Mouse (Mus musculus) hindbrain, embryonic 12.5 days (tissue): Measurements from ENCODE around the gene Lsm7. TPM values are rescaled to one million over a fixed set of nuclear protein-coding genes. Genes with fewer than 3 reads are reported as not detected.

ENCODE experiments used
- ATAC-seq: fragments of 200-750 bp; cut with Nextera tagmentation; 2 replicates; pipeline ENCODE4 v1.8.0; 2017; ENCODE audit warnings: moderate TSS enrichment; ENCODE audit not compliant: low FRiP score
- H3K27ac ChIP-seq: fragments of 300-500 bp; sonication (generic); 2 replicates; pipeline ENCODE4 v1.5.1; 2016; ENCODE audit warnings: mild to moderate bottlenecking
- H3K27me3 ChIP-seq: fragments of 300-500 bp; sonication (generic); 2 replicates; pipeline ENCODE4 v1.6.1; 2016; ENCODE audit warnings: mild to moderate bottlenecking
- H3K36me3 ChIP-seq: fragments of 300-500 bp; sonication (generic); 2 replicates; pipeline ENCODE4 v1.6.1; 2016; ENCODE audit warnings: mild to moderate bottlenecking
- H3K4me1 ChIP-seq: fragments of 300-500 bp; sonication (generic); 2 replicates; pipeline ENCODE4 v1.6.1; 2016
- H3K4me2 ChIP-seq: fragments of 300-500 bp; sonication (generic); replicated peaks from 2 replicates; pipeline ENCODE4 v1.6.1; 2016; ENCODE audit warnings: mild to moderate bottlenecking
- H3K4me3 ChIP-seq: fragments of 300-500 bp; sonication (generic); 2 replicates; pipeline ENCODE4 v1.5.1; 2016; ENCODE audit warnings: mild to moderate bottlenecking
- H3K9ac ChIP-seq: fragments of 300-500 bp; sonication (generic); 2 replicates; pipeline ENCODE4 v1.6.1; 2016; ENCODE audit warnings: mild to moderate bottlenecking, moderate library complexity
- H3K9me3 ChIP-seq: fragments of 300-500 bp; sonication (generic); replicated peaks from 2 replicates; pipeline ENCODE4 v1.6.1; 2016; ENCODE audit warnings: mild to moderate bottlenecking
- WGBS: fragments of 180-500 bp; shearing (Covaris S2); methylation state at CpG from one replicate; pipeline ENCODE4 v1.1.7; 2016; 5-methylcytosine and 5-hydroxymethylcytosine counted together
- polyA plus RNA-seq: library from polyadenylated mRNA; unstranded; fragments of >200 nt; fragmentation: Nextera tagmentation; extraction: Ambion mirVana; gene quantifications from 2 replicates; pipeline ENCODE4 v1.2.1, GENCODE M21; 2016

Lsm7 gene
- polyA plus RNA-seq, 1 experiment from 2014 or later: 250 TPM

GRCm38 (mm10) chr10:80843931-80844547 is 11.0 kb downstream of the Lsm7 start, which contains the start of gene Lingo3:
Gene Lingo3, minus strand, starts transcription at chr10:80844039.
- no peak within 1 kb of the TSS for H3K27ac ChIP-seq
- no peaks in the 10 kb centered on the region for H3K9me3 ChIP-seq
- WGBS: 4% methylated on average over 51 of the region's 51 CpGs
- H3K27me3 ChIP-seq: peaks cover 54% of the 10 kb centered on the region
- no peak for ATAC-seq
- peak within 1 kb of the TSS; percentile 44 for H3K4me3 ChIP-seq
- no peaks in the 10 kb centered on the region for H3K36me3 ChIP-seq
- peak within 1 kb of the TSS; percentile 66 for H3K9ac ChIP-seq
- H3K4me2 ChIP-seq: peak within 1 kb of the TSS; percentile 79
- peaks cover 13% of the 10 kb centered on the region for H3K4me1 ChIP-seq

- H3K9ac ChIP-seq: peak overlapping the region; percentile 66
- no peak for ATAC-seq
- WGBS: 9% methylated on average over 32 of the region's 32 CpGs
- H3K4me1 ChIP-seq: peaks cover 13% of the 10 kb centered on the region
- no peaks in the 10 kb centered on the region for H3K36me3 ChIP-seq
- H3K27ac ChIP-seq: no peak overlapping the region
- H3K4me3 ChIP-seq: peak overlapping the region; percentile 44
- peaks cover 54% of the 10 kb centered on the region for H3K27me3 ChIP-seq
- H3K9me3 ChIP-seq: no peaks in the 10 kb centered on the region
- peak overlapping the region; percentile 79 for H3K4me2 ChIP-seq
These were observed 11.7 kb downstream of the Lsm7 start for GRCm38 (mm10) chr10:80843087-80843930.

GRCm38 (mm10) chr10:80842334-80842733 is 12.7 kb downstream of the Lsm7 start:
- Histone ChIP-seq H3K36me3 (no peaks in the 10 kb centered on the region), H3K4me3 (no peak overlapping the region), H3K9ac (no peak overlapping the region), H3K4me2 (no peak overlapping the region), H3K4me1 (peaks cover 13% of the 10 kb centered on the region), H3K9me3 (no peaks in the 10 kb centered on the region), H3K27me3 (peaks cover 56% of the 10 kb centered on the region), H3K27ac (no peak overlapping the region)
- 80% methylated on average over 15 of the region's 15 CpGs for WGBS
- no peak for ATAC-seq

GRCm38 (mm10) chr10:80841685-80842084 is 13.3 kb downstream of the Lsm7 start:
- H3K27ac ChIP-seq: no peak overlapping the region
- H3K27me3 ChIP-seq: peaks cover 63% of the 10 kb centered on the region
- no peaks in the 10 kb centered on the region for H3K9me3 ChIP-seq
- H3K9ac ChIP-seq: no peak overlapping the region
- WGBS: 87% methylated on average over 2 of the region's 2 CpGs
- no peaks in the 10 kb centered on the region for H3K36me3 ChIP-seq
- no peak overlapping the region for H3K4me3 ChIP-seq
- H3K4me2 ChIP-seq: no peak overlapping the region
- ATAC-seq: no peak
- H3K4me1 ChIP-seq: peaks cover 13% of the 10 kb centered on the region

GRCm38 (mm10) chr10:80839848-80840247 is 15.2 kb downstream of the Lsm7 start:
- no peak for ATAC-seq
- Histone ChIP-seq H3K4me2 (no peak overlapping the region), H3K27me3 (peaks cover 65% of the 10 kb centered on the region), H3K27ac (no peak overlapping the region), H3K4me3 (no peak overlapping the region), H3K9me3 (no peaks in the 10 kb centered on the region; the same call in 1 of the 2 replicates), H3K36me3 (no peaks in the 10 kb centered on the region), H3K4me1 (peaks cover 23% of the 10 kb centered on the region), H3K9ac (no peak overlapping the region)
- WGBS: 53% methylated on average over 6 of the region's 6 CpGs

GRCm38 (mm10) chr10:80838346-80838912 is 16.6 kb downstream of the Lsm7 start:
- H3K4me1 ChIP-seq: peaks cover 18% of the 10 kb centered on the region
- H3K27ac ChIP-seq: no peak overlapping the region
- H3K9me3 ChIP-seq: no peaks in the 10 kb centered on the region; the same call in 1 of the 2 replicates
- no peak overlapping the region for H3K9ac ChIP-seq
- H3K4me2 ChIP-seq: no peak overlapping the region
- ATAC-seq: no peak
- H3K36me3 ChIP-seq: no peaks in the 10 kb centered on the region
- 56% methylated on average over 2 of the region's 2 CpGs for WGBS
- no peak overlapping the region for H3K4me3 ChIP-seq
- peaks cover 65% of the 10 kb centered on the region for H3K27me3 ChIP-seq

GRCm38 (mm10) chr10:80837827-80838226 is 17.2 kb downstream of the Lsm7 start:
- no peaks in the 10 kb centered on the region; the same call in 1 of the 2 replicates for H3K9me3 ChIP-seq
- H3K4me3 ChIP-seq: no peak overlapping the region
- H3K4me2 ChIP-seq: no peak overlapping the region
- no peak for ATAC-seq
- WGBS: 18% methylated on average over 2 of the region's 2 CpGs
- peak overlapping the region; percentile 44 for H3K9ac ChIP-seq
- H3K27ac ChIP-seq: no peak overlapping the region
- H3K36me3 ChIP-seq: no peaks in the 10 kb centered on the region
- peaks cover 15% of the 10 kb centered on the region for H3K4me1 ChIP-seq
- peaks cover 65% of the 10 kb centered on the region for H3K27me3 ChIP-seq

GRCm38 (mm10) chr10:80836949-80837379 is 18.0 kb downstream of the Lsm7 start:
- no peak overlapping the region for H3K27ac ChIP-seq
- no peaks in the 10 kb centered on the region; the same call in 1 of the 2 replicates for H3K9me3 ChIP-seq
- H3K27me3 ChIP-seq: peaks cover 56% of the 10 kb centered on the region
- 44% methylated on average over 7 of the region's 7 CpGs for WGBS
- H3K4me2 ChIP-seq: no peak overlapping the region
- ATAC-seq: no peak
- no peaks in the 10 kb centered on the region for H3K36me3 ChIP-seq
- no peak overlapping the region for H3K9ac ChIP-seq
- peaks cover 18% of the 10 kb centered on the region for H3K4me1 ChIP-seq
- H3K4me3 ChIP-seq: no peak overlapping the region

- peaks cover 23% of the 10 kb centered on the region for H3K4me1 ChIP-seq
- H3K4me3 ChIP-seq: 0 out of 2 replicates have a peak overlapping the region, but pooled peaks have one; percentile 5
- peak overlapping the region; percentile 21 for H3K4me2 ChIP-seq
- H3K9ac ChIP-seq: 0 out of 2 replicates have a peak overlapping the region, but pooled peaks have one; percentile 8
- WGBS: 48% methylated on average over 30 of the region's 30 CpGs
- ATAC-seq: no peak; the same call in 1 of the 2 replicates
- H3K9me3 ChIP-seq: no peaks in the 10 kb centered on the region; the same call in 1 of the 2 replicates
- peaks cover 47% of the 10 kb centered on the region for H3K27me3 ChIP-seq
- peaks cover 3% of the 10 kb centered on the region for H3K36me3 ChIP-seq
- H3K27ac ChIP-seq: no peak overlapping the region
These were observed 19.4 kb downstream of the Lsm7 start for GRCm38 (mm10) chr10:80835617-80836016.

GRCm38 (mm10) chr10:80832818-80833217 is 22.2 kb downstream of the Lsm7 start:
- H3K9me3 ChIP-seq: no peaks in the 10 kb centered on the region; the same call in 1 of the 2 replicates
- no peak for ATAC-seq
- 51% methylated on average over 7 of the region's 7 CpGs for WGBS

GRCm38 (mm10) chr10:80831136-80831535 is 23.9 kb downstream of the Lsm7 start:
- peaks cover 51% of the 10 kb centered on the region for H3K4me1 ChIP-seq
- no peak overlapping the region for H3K27ac ChIP-seq
- no peak for ATAC-seq
- no peak overlapping the region for H3K4me3 ChIP-seq
- no peaks in the 10 kb centered on the region; the same call in 1 of the 2 replicates for H3K9me3 ChIP-seq
- no peak overlapping the region for H3K4me2 ChIP-seq
- peaks cover 32% of the 10 kb centered on the region for H3K27me3 ChIP-seq
- WGBS: 3% methylated on average over 9 of the region's 9 CpGs
- peaks cover 22% of the 10 kb centered on the region for H3K36me3 ChIP-seq
- H3K9ac ChIP-seq: no peak overlapping the region

More at GRCm38 (mm10) chr10:80832818-80833217, 22.2 kb downstream of the Lsm7 start:
- no peak overlapping the region for H3K4me2 ChIP-seq
- H3K4me1 ChIP-seq: peaks cover 46% of the 10 kb centered on the region
- peaks cover 47% of the 10 kb centered on the region for H3K27me3 ChIP-seq
- H3K27ac ChIP-seq: no peak overlapping the region
- H3K9ac ChIP-seq: no peak overlapping the region
- H3K36me3 ChIP-seq: peaks cover 22% of the 10 kb centered on the region
- H3K4me3 ChIP-seq: no peak overlapping the region
